Mouse (Mus musculus): Measurements from ENCODE around the gene Sel1l. TPM values are rescaled to one million over a fixed set of nuclear protein-coding genes. Genes with fewer than 3 reads are reported as not detected.

Sel1l gene
- 98.1 and 105 TPM in 2 replicates for polyA plus RNA-seq (2014; fragmentation: Nextera tagmentation; extraction: Ambion mirVana)

DNA sequence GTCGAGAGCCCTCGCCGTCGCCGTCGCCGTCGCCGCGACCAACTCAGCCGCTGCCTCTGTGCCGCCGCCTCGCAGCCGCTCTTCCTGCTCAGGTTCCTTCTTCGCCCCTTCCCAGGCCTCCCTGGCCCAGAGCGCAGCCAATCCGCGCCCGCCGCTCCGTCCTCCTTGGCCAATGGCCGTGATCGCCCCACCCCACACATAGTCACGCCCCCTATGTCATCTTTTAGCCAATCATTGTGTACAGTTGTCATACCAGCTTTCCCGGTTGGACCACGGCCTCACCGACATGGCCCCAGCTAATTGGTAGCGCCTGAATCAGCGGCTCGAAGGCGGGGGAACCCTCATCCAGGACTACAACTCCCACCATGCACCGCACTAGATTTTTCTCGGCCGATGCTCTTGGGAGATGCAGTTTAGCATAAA is at the start of gene Sel1l:
Gene Sel1l (minus strand): TSS at position 113 of the 423 bp plus-strand sequence.
- Histone ChIP-seq H3K9me3 (ENCODE audit: control insufficient read depth, low read length) (no peaks in the 10 kb centered on the region), H3K4me2 (replicated peaks) (peak within 1 kb of the TSS; percentile 86), H3K9ac (peak within 1 kb of the TSS; percentile 92), H3K4me3 (replicated peaks; ENCODE audit: low read length) (peak within 1 kb of the TSS; percentile 92), H3K27me3 (ENCODE audit: control insufficient read depth, insufficient read depth, low read length) (no peaks in the 10 kb centered on the region), H3K4me1 (replicated peaks; ENCODE audit: control insufficient read depth, insufficient read depth, low read length) (peaks cover 14% of the 10 kb centered on the region), H3K36me3 (replicated peaks; ENCODE audit: control insufficient read depth, insufficient read depth) (no peaks in the 10 kb centered on the region), H3K27ac (peak within 1 kb of the TSS; percentile 71)
- ATAC-seq (ENCODE audit: low FRiP score) (peak; percentile 100), DNase-seq (ENCODE audit: low spot score) (peak; percentile 98)
- under 1% methylated on average over 35 of the region's 35 CpGs for WGBS

DNA sequence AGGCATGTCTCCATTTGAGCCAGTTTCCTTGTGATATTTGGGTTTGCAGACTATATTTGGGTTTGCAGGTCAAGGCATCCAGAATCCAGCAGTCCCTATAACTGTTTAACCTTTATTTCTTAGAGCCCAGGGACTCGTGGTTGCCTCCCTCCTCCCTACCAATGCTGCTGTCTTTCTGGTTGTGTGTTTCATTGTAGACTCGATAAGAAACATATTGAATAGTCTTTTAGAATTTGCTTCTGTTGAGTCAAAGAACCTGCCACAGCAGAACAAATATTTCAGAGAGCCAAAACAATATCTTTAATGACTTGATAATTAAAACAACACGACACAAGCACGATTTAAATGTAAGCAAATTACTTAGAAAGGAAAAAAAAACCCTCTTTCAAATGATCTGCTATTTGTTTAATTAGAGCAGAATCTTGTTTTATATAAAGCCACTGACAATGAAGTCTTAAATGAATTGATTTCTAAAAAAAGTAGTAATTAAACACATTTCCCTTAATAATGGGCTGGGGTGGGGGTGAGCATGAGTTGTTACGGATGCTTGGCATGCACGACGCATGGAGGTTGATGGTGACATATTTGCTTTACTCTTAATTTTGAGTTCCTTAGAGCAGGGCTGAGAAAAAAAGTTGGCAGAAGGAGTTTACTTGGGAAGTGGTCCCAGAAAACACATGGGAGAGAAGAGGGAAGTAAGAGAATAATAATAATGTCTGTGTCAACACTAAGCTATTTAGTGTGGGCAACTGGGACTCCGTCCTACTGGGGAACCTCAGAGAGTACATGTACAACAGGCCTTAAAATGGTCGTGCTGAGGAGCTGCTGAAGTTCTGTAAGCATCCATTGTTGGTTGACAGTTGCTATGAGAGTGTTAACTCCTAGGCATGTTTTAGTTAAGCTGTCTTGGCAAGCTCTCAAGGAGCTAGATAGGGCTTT is 43.9 kb upstream of the Sel1l start:
- no peaks in the 10 kb centered on the region for H3K9me3 ChIP-seq (ENCODE audit: control insufficient read depth, low read length)
- H3K9ac ChIP-seq: no peak overlapping the region
- no peak for DNase-seq (ENCODE audit: low spot score)
- ATAC-seq (ENCODE audit: low FRiP score): no peak
- no peaks in the 10 kb centered on the region for H3K36me3 ChIP-seq (replicated peaks; ENCODE audit: control insufficient read depth, insufficient read depth)
- no peaks in the 10 kb centered on the region for H3K27me3 ChIP-seq (ENCODE audit: control insufficient read depth, insufficient read depth, low read length)
- no peak overlapping the region for H3K4me2 ChIP-seq (replicated peaks)
- 82% methylated on average over 9 of the region's 9 CpGs for WGBS
- H3K27ac ChIP-seq: no peak overlapping the region
- no peak overlapping the region for H3K4me3 ChIP-seq (replicated peaks; ENCODE audit: low read length)
- no peaks in the 10 kb centered on the region for H3K4me1 ChIP-seq (replicated peaks; ENCODE audit: control insufficient read depth, insufficient read depth, low read length)

DNA sequence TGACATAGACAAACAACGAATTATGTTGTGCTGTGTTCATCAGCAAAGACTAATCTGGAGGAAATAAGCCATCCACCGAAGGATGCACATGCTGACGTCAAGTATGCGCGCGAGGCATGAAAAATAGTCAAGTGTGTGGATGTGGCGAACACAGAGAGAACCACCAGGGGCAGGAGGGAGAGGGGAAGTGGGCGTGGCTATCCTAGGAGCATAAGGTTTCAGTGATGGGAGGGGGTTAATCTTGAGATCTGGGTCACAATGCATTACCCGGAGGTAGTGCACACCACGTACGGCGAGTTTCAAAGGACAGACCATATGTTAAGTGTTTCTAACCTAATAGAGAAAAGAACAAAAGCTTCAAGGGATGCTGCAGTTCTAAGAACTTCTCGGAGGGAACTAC is 31.5 kb upstream of the Sel1l start:
- Histone ChIP-seq H3K4me3 (replicated peaks; ENCODE audit: low read length) (no peak overlapping the region), H3K9ac (no peak overlapping the region), H3K4me1 (replicated peaks; ENCODE audit: control insufficient read depth, insufficient read depth, low read length) (0 out of 2 replicates have a peak, but pooled peaks cover 10% of the 10 kb centered on the region), H3K9me3 (ENCODE audit: control insufficient read depth, low read length) (no peaks in the 10 kb centered on the region), H3K27ac (no peak overlapping the region), H3K27me3 (ENCODE audit: control insufficient read depth, insufficient read depth, low read length) (no peaks in the 10 kb centered on the region), H3K4me2 (replicated peaks) (no peak overlapping the region), H3K36me3 (replicated peaks; ENCODE audit: control insufficient read depth, insufficient read depth) (no peaks in the 10 kb centered on the region)
- WGBS: 83% methylated on average over 13 of the region's 13 CpGs
- ATAC-seq (ENCODE audit: low FRiP score): no peak
- DNase-seq (ENCODE audit: low spot score): no peak

DNA sequence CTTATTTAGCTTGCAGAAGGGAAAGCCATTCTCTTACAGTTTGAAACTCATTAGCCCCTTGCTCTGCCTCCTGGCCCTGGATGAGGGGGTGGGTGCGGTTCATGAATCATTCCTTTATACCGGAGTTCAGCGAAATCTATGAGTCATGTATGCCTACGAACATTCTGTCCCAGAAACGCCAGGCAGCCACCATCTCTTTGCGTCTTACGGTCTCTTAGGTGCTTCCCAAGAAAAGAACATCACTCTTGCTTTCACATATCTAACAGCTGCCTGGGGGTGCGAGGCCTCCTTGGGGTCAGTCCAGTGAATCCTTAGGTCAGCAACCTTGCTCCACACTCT is 29.9 kb upstream of the Sel1l start:
- H3K9ac ChIP-seq: no peak overlapping the region
- no peak overlapping the region for H3K4me3 ChIP-seq (replicated peaks; ENCODE audit: low read length)
- no peaks in the 10 kb centered on the region for H3K9me3 ChIP-seq (ENCODE audit: control insufficient read depth, low read length)
- ATAC-seq (ENCODE audit: low FRiP score) (no peak), DNase-seq (ENCODE audit: low spot score) (no peak)
- no peaks in the 10 kb centered on the region for H3K27me3 ChIP-seq (ENCODE audit: control insufficient read depth, insufficient read depth, low read length)
- peak overlapping the region; percentile 21; the same call in 1 of the 2 replicates for H3K4me2 ChIP-seq (replicated peaks)
- H3K27ac ChIP-seq: peak overlapping the region; percentile 43; the same call in 1 of the 2 replicates
- H3K36me3 ChIP-seq (replicated peaks; ENCODE audit: control insufficient read depth, insufficient read depth): no peaks in the 10 kb centered on the region
- WGBS: 57% methylated on average over 8 of the region's 8 CpGs
- 0 out of 2 replicates have a peak, but pooled peaks cover 10% of the 10 kb centered on the region for H3K4me1 ChIP-seq (replicated peaks; ENCODE audit: control insufficient read depth, insufficient read depth, low read length)

DNA sequence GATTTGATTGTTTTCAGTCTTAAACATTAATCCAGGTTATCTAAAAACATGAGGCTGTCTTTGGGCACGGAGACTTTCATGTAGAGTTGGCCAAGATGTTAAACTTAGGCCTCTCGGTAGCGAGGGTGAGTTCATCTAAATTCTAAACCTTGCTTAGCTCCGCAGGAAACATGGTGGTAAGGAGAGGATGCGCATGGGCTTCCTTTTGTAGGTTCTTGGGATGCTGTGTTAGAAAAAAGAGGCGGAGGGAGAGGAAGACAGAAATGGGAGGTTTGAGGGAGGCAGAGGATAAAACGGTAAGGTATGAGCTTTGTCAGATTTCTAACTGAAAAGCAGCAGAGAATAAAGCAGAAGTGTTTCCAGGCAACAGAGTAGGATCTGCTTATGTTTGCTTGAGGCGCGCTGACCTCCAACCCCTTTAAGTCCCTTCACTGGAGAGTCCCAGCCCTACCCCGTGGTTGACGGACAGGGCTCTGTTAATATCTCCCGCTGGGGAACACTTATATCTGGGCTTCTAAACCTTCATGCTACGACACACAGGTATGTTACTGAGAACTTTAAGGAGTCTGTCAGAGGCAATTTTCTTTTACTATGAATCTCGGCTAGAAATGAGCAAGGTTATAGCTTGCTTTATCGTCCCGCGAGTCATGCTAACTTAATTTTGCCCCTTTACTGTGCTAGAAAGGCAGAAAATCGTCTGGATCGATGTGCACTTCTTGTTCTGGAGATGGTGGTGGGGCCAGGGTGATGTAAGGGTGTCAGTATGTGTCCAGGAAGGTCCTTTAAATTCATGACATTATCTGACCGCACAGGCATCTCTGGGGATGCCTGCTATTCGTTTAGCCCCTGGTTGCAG is 29.3 kb upstream of the Sel1l start:
- Histone ChIP-seq H3K27ac (peak overlapping the region; percentile 43; the same call in 1 of the 2 replicates), H3K36me3 (replicated peaks; ENCODE audit: control insufficient read depth, insufficient read depth) (no peaks in the 10 kb centered on the region), H3K27me3 (ENCODE audit: control insufficient read depth, insufficient read depth, low read length) (no peaks in the 10 kb centered on the region), H3K9ac (no peak overlapping the region), H3K4me2 (replicated peaks) (peak overlapping the region; percentile 21; the same call in 1 of the 2 replicates), H3K4me1 (replicated peaks; ENCODE audit: control insufficient read depth, insufficient read depth, low read length) (0 out of 2 replicates have a peak, but pooled peaks cover 10% of the 10 kb centered on the region), H3K4me3 (replicated peaks; ENCODE audit: low read length) (no peak overlapping the region), H3K9me3 (ENCODE audit: control insufficient read depth, low read length) (no peaks in the 10 kb centered on the region)
- WGBS: 60% methylated on average over 21 of the region's 21 CpGs
- DNase-seq (ENCODE audit: low spot score) (no peak), ATAC-seq (ENCODE audit: low FRiP score) (0 out of 2 replicates have a peak, but pooled peaks have one; percentile 14)

DNA sequence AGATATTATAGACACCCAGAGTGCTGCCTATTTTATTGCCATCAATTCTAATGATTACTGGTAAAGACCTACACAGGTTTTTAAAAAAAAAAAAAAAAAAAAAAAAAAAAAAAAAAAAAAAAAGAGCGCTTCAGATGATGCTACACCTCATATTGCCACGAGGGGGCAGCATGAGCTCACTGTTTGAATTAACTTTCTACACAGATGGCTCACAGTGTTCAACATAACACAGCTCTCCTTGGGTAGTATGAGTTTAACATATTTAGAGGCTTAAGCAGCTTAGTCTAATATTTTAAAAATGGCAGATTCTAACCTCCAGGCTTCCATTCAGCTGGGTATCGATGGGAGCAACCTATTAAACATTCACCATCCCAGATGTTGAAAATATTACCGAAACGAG is 28.7 kb upstream of the Sel1l start:
- Histone ChIP-seq H3K4me3 (replicated peaks; ENCODE audit: low read length) (no peak overlapping the region), H3K36me3 (replicated peaks; ENCODE audit: control insufficient read depth, insufficient read depth) (no peaks in the 10 kb centered on the region), H3K4me1 (replicated peaks; ENCODE audit: control insufficient read depth, insufficient read depth, low read length) (0 out of 2 replicates have a peak, but pooled peaks cover 10% of the 10 kb centered on the region), H3K27me3 (ENCODE audit: control insufficient read depth, insufficient read depth, low read length) (no peaks in the 10 kb centered on the region), H3K4me2 (replicated peaks) (no peak overlapping the region), H3K9me3 (ENCODE audit: control insufficient read depth, low read length) (no peaks in the 10 kb centered on the region), H3K27ac (no peak overlapping the region), H3K9ac (no peak overlapping the region)
- WGBS: 39% methylated on average over 5 of the region's 5 CpGs
- ATAC-seq (ENCODE audit: low FRiP score) (0 out of 2 replicates have a peak, but pooled peaks have one; percentile 59), DNase-seq (ENCODE audit: low spot score) (peak; percentile 83)

DNA sequence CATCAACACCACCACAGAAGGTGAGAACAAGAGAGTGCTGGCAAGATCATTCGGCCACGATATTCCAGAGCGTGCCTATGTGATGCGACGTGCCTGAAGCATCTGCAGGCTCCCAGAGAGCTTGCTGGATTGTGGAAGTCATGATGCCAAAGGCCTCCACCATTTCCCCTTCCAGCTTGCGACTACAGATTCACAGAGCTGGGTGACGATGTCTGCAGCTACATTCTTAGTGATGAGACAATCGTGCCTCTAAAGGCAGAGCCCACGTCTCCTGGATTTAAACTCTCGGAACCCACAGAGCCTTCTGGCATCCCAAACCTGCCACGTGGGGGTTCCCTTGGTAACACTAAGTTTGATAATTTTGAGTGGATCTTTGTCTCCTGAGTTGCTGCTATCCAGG is 21.7 kb upstream of the Sel1l start:
- ATAC-seq (ENCODE audit: low FRiP score) (no peak), DNase-seq (ENCODE audit: low spot score) (no peak)
- Histone ChIP-seq H3K27me3 (ENCODE audit: control insufficient read depth, insufficient read depth, low read length) (no peaks in the 10 kb centered on the region), H3K36me3 (replicated peaks; ENCODE audit: control insufficient read depth, insufficient read depth) (no peaks in the 10 kb centered on the region), H3K4me2 (replicated peaks) (no peak overlapping the region), H3K9ac (no peak overlapping the region), H3K27ac (no peak overlapping the region), H3K4me1 (replicated peaks; ENCODE audit: control insufficient read depth, insufficient read depth, low read length) (no peaks in the 10 kb centered on the region), H3K4me3 (replicated peaks; ENCODE audit: low read length) (no peak overlapping the region), H3K9me3 (ENCODE audit: control insufficient read depth, low read length) (no peaks in the 10 kb centered on the region)
- 93% methylated on average over 11 of the region's 11 CpGs for WGBS

DNA sequence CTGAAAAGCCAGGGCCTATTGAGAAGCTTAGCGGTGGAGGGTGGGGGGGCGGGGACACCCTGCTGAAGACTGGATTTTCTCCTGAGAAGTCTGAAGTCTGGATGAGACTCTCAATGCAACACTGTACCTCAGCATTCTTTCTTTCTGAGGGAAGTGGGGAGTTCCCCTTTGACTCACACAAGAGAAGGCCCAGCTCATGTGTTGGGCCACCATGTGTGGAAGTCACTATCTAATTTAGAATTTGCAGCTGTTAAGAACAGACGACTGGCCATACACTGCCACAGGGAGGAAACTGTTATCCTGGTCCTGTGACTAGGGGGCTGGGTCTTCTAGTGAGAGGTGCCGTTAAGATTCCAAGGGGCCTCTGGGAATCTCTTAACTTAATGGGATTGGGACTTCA is 20.4 kb upstream of the Sel1l start:
- no peaks in the 10 kb centered on the region for H3K9me3 ChIP-seq (ENCODE audit: control insufficient read depth, low read length)
- ATAC-seq (ENCODE audit: low FRiP score): no peak
- H3K9ac ChIP-seq: no peak overlapping the region
- no peaks in the 10 kb centered on the region for H3K27me3 ChIP-seq (ENCODE audit: control insufficient read depth, insufficient read depth, low read length)
- no peak overlapping the region for H3K4me3 ChIP-seq (replicated peaks; ENCODE audit: low read length)
- H3K27ac ChIP-seq: no peak overlapping the region
- no peak overlapping the region for H3K4me2 ChIP-seq (replicated peaks)
- 80% methylated on average over 4 of the region's 4 CpGs for WGBS
- no peaks in the 10 kb centered on the region for H3K36me3 ChIP-seq (replicated peaks; ENCODE audit: control insufficient read depth, insufficient read depth)
- H3K4me1 ChIP-seq (replicated peaks; ENCODE audit: control insufficient read depth, insufficient read depth, low read length): no peaks in the 10 kb centered on the region
- no peak for DNase-seq (ENCODE audit: low spot score)

DNA sequence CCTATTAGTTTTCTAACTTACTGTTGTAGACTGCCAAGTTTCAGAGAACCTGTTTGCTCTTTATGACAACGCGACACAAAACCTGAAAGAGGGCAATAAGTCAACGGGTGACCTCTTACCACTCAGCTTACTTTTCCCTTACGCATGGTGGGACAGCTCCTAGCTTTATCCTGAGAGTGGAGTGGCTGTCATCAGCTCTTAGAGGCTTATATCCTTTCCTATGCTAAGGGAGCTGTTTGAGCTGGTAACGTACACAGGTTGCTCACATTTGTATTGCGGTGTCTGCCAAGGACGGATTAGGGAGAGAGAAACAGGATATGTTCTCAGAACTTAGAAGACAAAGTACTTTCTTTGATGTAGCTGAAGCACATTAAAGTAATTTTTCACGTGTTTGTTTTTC is 5.4 kb upstream of the Sel1l start:
- Histone ChIP-seq H3K9ac (no peak overlapping the region), H3K4me1 (replicated peaks; ENCODE audit: control insufficient read depth, insufficient read depth, low read length) (no peaks in the 10 kb centered on the region), H3K27ac (no peak overlapping the region), H3K4me3 (replicated peaks; ENCODE audit: low read length) (no peak overlapping the region), H3K36me3 (replicated peaks; ENCODE audit: control insufficient read depth, insufficient read depth) (no peaks in the 10 kb centered on the region), H3K9me3 (ENCODE audit: control insufficient read depth, low read length) (no peaks in the 10 kb centered on the region), H3K4me2 (replicated peaks) (no peak overlapping the region), H3K27me3 (ENCODE audit: control insufficient read depth, insufficient read depth, low read length) (no peaks in the 10 kb centered on the region)
- DNase-seq (ENCODE audit: low spot score): no peak
- WGBS: 79% methylated on average over 8 of the region's 8 CpGs
- ATAC-seq (ENCODE audit: low FRiP score): no peak
